ENCODE assay signal across 15 mouse cellular contexts in the genomic region with DNA sequence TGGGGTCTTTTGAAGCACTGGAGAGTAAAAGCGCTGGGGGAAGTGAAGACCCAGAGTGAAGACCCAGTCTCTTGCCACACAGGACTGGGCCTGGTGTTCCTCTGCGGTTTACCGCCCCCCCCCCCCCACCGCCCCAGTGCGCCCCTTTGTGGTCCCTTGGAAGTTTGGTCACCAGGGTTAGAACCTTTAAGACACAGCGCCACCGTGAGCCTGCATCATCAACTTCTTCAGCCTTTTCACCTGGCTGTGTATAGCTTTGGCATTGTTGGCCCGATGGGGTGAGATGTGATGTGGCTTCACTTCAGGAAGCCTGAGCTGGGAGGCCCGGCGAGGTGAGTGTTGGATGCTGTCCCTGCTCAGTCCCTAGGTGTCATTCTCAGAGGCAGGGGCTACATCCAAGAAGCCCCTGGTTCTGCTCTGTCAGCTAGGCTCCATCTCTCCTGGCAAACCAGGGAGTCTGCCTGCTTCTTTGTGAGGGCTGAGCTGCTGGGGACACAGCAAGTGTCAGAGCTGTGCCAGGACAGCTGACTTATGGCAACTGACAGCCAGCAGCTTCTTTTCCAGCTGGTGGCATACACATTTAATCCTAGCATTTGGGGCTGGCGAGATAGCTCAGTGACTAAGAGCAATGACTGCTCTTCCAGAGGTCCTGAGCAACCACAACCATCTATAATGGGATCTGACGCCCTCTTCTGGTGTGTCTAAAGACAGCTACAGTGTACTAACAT. TPM values are rescaled to one million over a fixed set of nuclear protein-coding genes. Genes with fewer than 3 reads are reported as not detected.
DNase-seq lines count a peak whose midpoint lies in the region; ATAC-seq and TF ChIP-seq lines count a peak whose summit lies in the region.
"Had no signal": no experiment of that assay in that cellular context is flagged by ENCODE, and none has a peak within 500 bp of the region (broad histone marks: within the 10 kb centered on the region; RNA-seq: fewer than 3 reads in every experiment).

No protein-coding gene starts in this region.

- H3K9ac ChIP-seq in liver, adult 2 months (ENCODE audit: low read depth, low read length), result no peak overlapping the region
- no peak overlapping the region for H3K9ac ChIP-seq in liver, embryonic 12.5 days
- H3K9ac ChIP-seq: forebrain, embryonic 13.5 days; lung, embryonic 15.5 days; stomach, embryonic 15.5 days had no signal

- ATAC-seq in liver, embryonic 12.5 days, result no peak
- ATAC-seq: forebrain, embryonic 13.5 days had no signal

- no peak overlapping the region for H3K27ac ChIP-seq in liver, adult 2 months (replicated peaks; ENCODE audit: insufficient read depth, low read depth, low read length)
- H3K27ac ChIP-seq in liver, embryonic 12.5 days, result no peak overlapping the region
- H3K27ac ChIP-seq: forebrain, embryonic 13.5 days; lung, embryonic 15.5 days; stomach, embryonic 15.5 days had no signal

- WGBS in liver, adult 2 months, result 47% methylated on average over 12 of the region's 12 CpGs
- WGBS in liver, embryonic 12.5 days (ENCODE audit: insufficient replicate concordance), result 10% methylated on average over 12 of the region's 12 CpGs

- peak; percentile 70 for DNase-seq in cerebellum, postnatal 10 days
- no peak for DNase-seq in cerebellum, adult 9-10 months
- DNase-seq in liver, adult 2 months (ENCODE audit: extremely low read depth, low read depth, low spot score), result no peak
- peak; percentile 16 for DNase-seq in ZHBTc4 (ENCODE audit: low read depth, low spot score)
- DNase-seq in splenic B cell, adult 2 months (ENCODE audit: low read depth, low spot score), result peak; percentile 38
- no peak for DNase-seq in layer of hippocampus, postnatal 36 days
- DNase-seq in urinary bladder, postnatal 14 days (ENCODE audit: low spot score), result no peak
- DNase-seq: heart, adult 18-20 months had no signal

- H3K79me2 ChIP-seq in liver, adult 2 months (ENCODE audit: control insufficient read depth, insufficient read depth, low read length), result no peaks in the 10 kb centered on the region

- H3K4me3 ChIP-seq in liver, adult 2 months (ENCODE audit: insufficient read depth, low read depth, low read length), result no peak overlapping the region
- H3K4me3 ChIP-seq in liver, embryonic 12.5 days, result no peak overlapping the region
- H3K4me3 ChIP-seq: forebrain, embryonic 13.5 days; lung, embryonic 15.5 days; stomach, embryonic 15.5 days had no signal

- TF ChIP-seq CTCF in liver, adult 2 months (IDR thresholded peaks at IDR 0.05; ENCODE audit: low read depth, low read length), result peak; percentile 28

- no peak for TF ChIP-seq POLR2A in liver, adult 2 months (IDR thresholded peaks at IDR 0.05; ENCODE audit: extremely low read depth, insufficient read depth, low read length)

- H3K4me1 ChIP-seq in liver, adult 2 months (ENCODE audit: control insufficient read depth, insufficient read depth, low read length), result 0 out of 2 replicates have a peak, but pooled peaks cover 1% of the 10 kb centered on the region
- 0 out of 2 replicates have a peak, but pooled peaks cover 6% of the 10 kb centered on the region for H3K4me1 ChIP-seq in liver, embryonic 12.5 days
- H3K4me1 ChIP-seq: forebrain, embryonic 13.5 days had no signal

- H3K27me3 ChIP-seq in liver, adult 2 months (ENCODE audit: control insufficient read depth, insufficient read depth, low read length), result no peaks in the 10 kb centered on the region
- H3K27me3 ChIP-seq in liver, embryonic 12.5 days (replicated peaks), result peaks cover 9% of the 10 kb centered on the region; the same call in 1 of the 2 replicates
- no peaks in the 10 kb centered on the region for H3K27me3 ChIP-seq in splenic B cell, adult 2 months (ENCODE audit: control insufficient read depth, insufficient read depth, low read length, poor library complexity, severe bottlenecking)
- H3K27me3 ChIP-seq: forebrain, embryonic 13.5 days; lung, embryonic 15.5 days; stomach, embryonic 15.5 days had no signal

- H3K9me3 ChIP-seq in liver, embryonic 12.5 days (replicated peaks), result no peaks in the 10 kb centered on the region
- H3K9me3 ChIP-seq: forebrain, embryonic 13.5 days; lung, embryonic 15.5 days; stomach, embryonic 15.5 days had no signal

- H3K4me2 ChIP-seq in liver, embryonic 12.5 days, result no peak overlapping the region
- H3K4me2 ChIP-seq: forebrain, embryonic 13.5 days; lung, embryonic 15.5 days; stomach, embryonic 15.5 days had no signal

- peaks cover 7% of the 10 kb centered on the region; the same call in 1 of the 2 replicates for H3K36me3 ChIP-seq in liver, adult 2 months (ENCODE audit: control insufficient read depth, insufficient read depth, low read length)
- no peaks in the 10 kb centered on the region for H3K36me3 ChIP-seq in liver, embryonic 12.5 days
- no peaks in the 10 kb centered on the region for H3K36me3 ChIP-seq in splenic B cell, adult 2 months (ENCODE audit: control insufficient read depth, insufficient read depth, low read length, poor library complexity, severe bottlenecking)
- H3K36me3 ChIP-seq: lung, embryonic 15.5 days; stomach, embryonic 15.5 days had no signal

RNA-seq across cellular contexts. Expression of gene Fxyd3, which starts 18.4 kb away (rescaled TPM):
- 0.27 and 0.46 TPM in 2 replicates for total RNA-seq in liver, adult 2 months (2014; rRNA removed)
- 0.50 and 0.83 TPM in 2 replicates for polyA plus RNA-seq in liver, adult 2 months (2012; rRNA removed)
- 0.67 and 0.86 TPM in 2 replicates for polyA plus RNA-seq in liver, embryonic 12.5 days (2016; fragmentation: Nextera tagmentation; extraction: Ambion mirVana)
- total RNA-seq in layer of hippocampus, postnatal 36 days (2021), result not detected
- total RNA-seq: hematopoietic stem cell, adult 5-6 weeks; left cerebral cortex, postnatal 10 days; monocyte, adult 5-6 weeks had no signal
- polyA plus RNA-seq: forebrain, embryonic 13.5 days had no signal

RNA-seq across cellular contexts. Expression of gene Hpn, which starts 20.2 kb away (rescaled TPM):
- total RNA-seq in liver, adult 2 months (2014; rRNA removed), result 282 and 327 TPM in 2 replicates
- polyA plus RNA-seq in liver, adult 2 months (2012; rRNA removed), result 883 and 920 TPM in 2 replicates
- 33.2 and 36.2 TPM in 2 replicates for polyA plus RNA-seq in liver, embryonic 12.5 days (2016; fragmentation: Nextera tagmentation; extraction: Ambion mirVana)
- total RNA-seq in layer of hippocampus, postnatal 36 days (2021), result 1 to 10 TPM; 4.6 to 6.8 TPM
- polyA plus RNA-seq: forebrain, embryonic 13.5 days had no signal

RNA-seq across cellular contexts. Expression of gene Scn1b, which starts 31.9 kb away (rescaled TPM):
- total RNA-seq in liver, adult 2 months (2014; rRNA removed), result 2.4 and 3.5 TPM in 2 replicates
- 4.4 and 7.1 TPM in 2 replicates for polyA plus RNA-seq in liver, adult 2 months (2012; rRNA removed)
- 0.97 and 1.2 TPM in 2 replicates for polyA plus RNA-seq in liver, embryonic 12.5 days (2016; fragmentation: Nextera tagmentation; extraction: Ambion mirVana)
- total RNA-seq in layer of hippocampus, postnatal 36 days (2021), result 100 to 1,000 TPM; 548 to 620 TPM

RNA-seq across cellular contexts. Expression of gene Lgi4, which starts 35.8 kb away (rescaled TPM):
- 0.07 and 0.18 TPM in 2 replicates for total RNA-seq in liver, adult 2 months (2014; rRNA removed)
- 0.04 and 0.09 TPM in 2 replicates for polyA plus RNA-seq in liver, adult 2 months (2012; rRNA removed)
- 0.06 and 0.19 TPM in 2 replicates for polyA plus RNA-seq in liver, embryonic 12.5 days (2016; fragmentation: Nextera tagmentation; extraction: Ambion mirVana)
- total RNA-seq in layer of hippocampus, postnatal 36 days (2021), result 10 to 100 TPM; 32.5 to 36.7 TPM
- total RNA-seq: hematopoietic stem cell, adult 5-6 weeks had no signal

RNA-seq across cellular contexts. Expression of gene Fxyd1, which starts 37.9 kb away (rescaled TPM):
- total RNA-seq in liver, adult 2 months (2014; rRNA removed), result 127 and 154 TPM in 2 replicates
- 1,507 and 1,555 TPM in 2 replicates for polyA plus RNA-seq in liver, adult 2 months (2012; rRNA removed)
- polyA plus RNA-seq in liver, embryonic 12.5 days (2016; fragmentation: Nextera tagmentation; extraction: Ambion mirVana), result 28.2 and 28.3 TPM in 2 replicates
- total RNA-seq in layer of hippocampus, postnatal 36 days (2021), result 100 to 1,000 TPM in 1 of 2 experiments, 10 to 100 TPM in 1; 85.4 to 102 TPM
- total RNA-seq: monocyte, adult 5-6 weeks had no signal

Comparison
In these comparisons a context has a peak if more than half of its experiments do, and no peak if none do; other contexts are left out.
1. DNase-seq: peak in cerebellum, postnatal 10 days (2 of 2), ZHBTc4 (single experiment) and splenic B cell, adult 2 months (single experiment); none in cerebellum, adult 9-10 months (single experiment), liver, adult 2 months (single experiment), layer of hippocampus, postnatal 36 days (0 of 2) and urinary bladder, postnatal 14 days (single experiment).
2. RNA of gene Hpn, which starts 20.2 kb away (total RNA-seq): 282 to 327 TPM in liver, adult 2 months; 4.6 to 6.8 TPM in layer of hippocampus, postnatal 36 days; every median in the first group is over 10 times any median in the second.
3. RNA of gene Scn1b, which starts 31.9 kb away (total RNA-seq): 548 to 620 TPM in layer of hippocampus, postnatal 36 days; 2.4 to 3.5 TPM in liver, adult 2 months; every median in the first group is over 100 times any median in the second.